Mouse (Mus musculus) heart, embryonic 14.5 days (tissue): ENCODE measurements around the gene Ahcyl1. TPM values are rescaled to one million over a fixed set of nuclear protein-coding genes. Genes with fewer than 3 reads are reported as not detected.
A peak's percentile ranks its signal among the peaks of the same experiment; 100 is the strongest.

Source experiments
- ATAC-seq: fragments of 200-750 bp; cut with Nextera tagmentation; 2 replicates; pipeline ENCODE4 v1.8.0; 2017; ENCODE audit warnings: low read depth, moderate TSS enrichment; ENCODE audit not compliant: insufficient number of reproducible peaks, insufficient read depth, low FRiP score
- H3K27ac ChIP-seq, 2 experiments: fragments of 200-500 bp in 1 of 2; fragments of 300-500 bp in 1 of 2; sonication (generic) in 1 of 2; replicated peaks in 1 of 2; 2 replicates each; pipeline ENCODE4 v1.5.1; 2012 to 2014; ENCODE audit warnings: low read depth in 2 of 2, low read length in 2 of 2, control low read depth in 1 of 2, mild to moderate bottlenecking in 1 of 2, mixed read lengths in 1 of 2; ENCODE audit not compliant: control insufficient read depth in 1 of 2, insufficient read depth in 1 of 2
- H3K27me3 ChIP-seq: fragments of 300-500 bp; sonication (generic); 2 replicates; pipeline ENCODE4 v1.6.1; 2014; ENCODE audit warnings: mild to moderate bottlenecking, low read length, control low read depth; ENCODE audit not compliant: control insufficient read depth, insufficient read depth
- H3K36me3 ChIP-seq: fragments of 300-500 bp; sonication (generic); 2 replicates; pipeline ENCODE4 v1.6.1; 2014; ENCODE audit warnings: mild to moderate bottlenecking, control low read depth, low read length, mixed read lengths; ENCODE audit not compliant: control insufficient read depth, insufficient read depth
- H3K4me1 ChIP-seq, 2 experiments: fragments of 200-500 bp in 1 of 2; fragments of 300-500 bp in 1 of 2; sonication (generic) in 1 of 2; 2 replicates each; pipeline ENCODE4 v1.6.1; 2012 to 2014; ENCODE audit warnings: low read length in 2 of 2, control low read depth in 1 of 2, mixed read lengths in 1 of 2; ENCODE audit not compliant: control insufficient read depth in 2 of 2, insufficient read depth in 2 of 2
- H3K4me2 ChIP-seq: fragments of 300-500 bp; sonication (generic); 2 replicates; pipeline ENCODE4 v1.6.1; 2014; ENCODE audit warnings: mild to moderate bottlenecking, low read length
- H3K4me3 ChIP-seq, 2 experiments: fragments of 200-500 bp in 1 of 2; fragments of 300-500 bp in 1 of 2; sonication (generic) in 1 of 2; 2 replicates each; pipeline ENCODE4 v1.5.1; 2012 to 2014; ENCODE audit warnings: low read length in 2 of 2, mild to moderate bottlenecking in 2 of 2, control low read depth in 1 of 2, low read depth in 1 of 2, moderate library complexity in 1 of 2; ENCODE audit not compliant: control insufficient read depth in 1 of 2, insufficient read depth in 1 of 2
- H3K9ac ChIP-seq: fragments of 300-500 bp; sonication (generic); 2 replicates; pipeline ENCODE4 v1.6.1; 2014; ENCODE audit warnings: mild to moderate bottlenecking, low read length
- H3K9me3 ChIP-seq: fragments of 300-500 bp; sonication (generic); 2 replicates; pipeline ENCODE4 v1.6.1; 2016; ENCODE audit warnings: low read length, control low read depth; ENCODE audit not compliant: control insufficient read depth
- WGBS: fragments of 180-500 bp; shearing (Covaris S2); extraction: QIAGEN DNeasy Blood & Tissue Kit; methylation state at CpG from one replicate; pipeline ENCODE4 v1.1.7; 2014; 5-methylcytosine and 5-hydroxymethylcytosine counted together
- polyA plus RNA-seq: library from polyadenylated mRNA; unstranded; fragments of >200 nt; fragmentation: Nextera tagmentation; extraction: Ambion mirVana; gene quantifications from 2 replicates; pipeline ENCODE4 v1.2.1, GENCODE M21; 2014

The Ahcyl1 gene
- polyA plus RNA-seq, 1 experiment from 2014 or later: 64.4 TPM

GRCm38 (mm10) chr3:107689245-107689644, 7.1 kb downstream of the Ahcyl1 start:
- Histone ChIP-seq H3K9me3 (no peaks in the 10 kb centered on the region), H3K9ac (no peak overlapping the region), H3K4me2 (no peak overlapping the region), H3K27me3 (no peaks in the 10 kb centered on the region), H3K27ac (no peak overlapping the region), H3K4me3 (no peak overlapping the region), H3K4me1 (peaks cover 0 to 18% of the 10 kb centered on the region in 2 experiments; a peak in 3 of 4 replicates), H3K36me3 (no peaks in the 10 kb centered on the region)
- ATAC-seq: no peak

- H3K9ac ChIP-seq: no peak overlapping the region
- no peaks in the 10 kb centered on the region for H3K36me3 ChIP-seq
- H3K27ac ChIP-seq: no peak overlapping the region
- ATAC-seq: no peak
- no peaks in the 10 kb centered on the region for H3K27me3 ChIP-seq
- no peak overlapping the region for H3K4me3 ChIP-seq
- no peak overlapping the region for H3K4me2 ChIP-seq
- H3K4me1 ChIP-seq: peaks cover 0 to 18% of the 10 kb centered on the region in 2 experiments; a peak in 3 of 4 replicates
- 31% methylated on average over 1 of the region's 1 CpGs for WGBS
- no peaks in the 10 kb centered on the region for H3K9me3 ChIP-seq
Observed at GRCm38 (mm10) chr3:107688236-107688635, 8.1 kb downstream of the Ahcyl1 start.

- Histone ChIP-seq H3K4me1 (peaks cover 0 to 23% of the 10 kb centered on the region in 2 experiments; a peak in 2 of 4 replicates), H3K27me3 (no peaks in the 10 kb centered on the region), H3K27ac (no peak overlapping the region), H3K4me3 (no peak overlapping the region), H3K9ac (no peak overlapping the region), H3K9me3 (no peaks in the 10 kb centered on the region), H3K36me3 (no peaks in the 10 kb centered on the region), H3K4me2 (no peak overlapping the region)
- WGBS: 92% methylated on average over 3 of the region's 3 CpGs
- no peak for ATAC-seq
Observed at GRCm38 (mm10) chr3:107686276-107686977, 9.9 kb downstream of the Ahcyl1 start.

- Histone ChIP-seq H3K9me3 (no peaks in the 10 kb centered on the region), H3K9ac (no peak overlapping the region), H3K27me3 (no peaks in the 10 kb centered on the region), H3K4me2 (no peak overlapping the region), H3K4me3 (no peak overlapping the region), H3K27ac (no peak overlapping the region), H3K36me3 (no peaks in the 10 kb centered on the region), H3K4me1 (peaks cover 0 to 26% of the 10 kb centered on the region in 2 experiments; a peak in 2 of 4 replicates)
- no peak for ATAC-seq
- 78% methylated on average over 2 of the region's 2 CpGs for WGBS
Observed at GRCm38 (mm10) chr3:107685652-107686051, 10.7 kb downstream of the Ahcyl1 start.

GRCm38 (mm10) chr3:107683587-107683986, 12.8 kb downstream of the Ahcyl1 start:
- H3K27ac ChIP-seq: no peak overlapping the region
- WGBS: 96% methylated on average over 1 of the region's 1 CpGs
- H3K9ac ChIP-seq: no peak overlapping the region
- H3K4me1 ChIP-seq: peaks cover 0 to 33% of the 10 kb centered on the region in 2 experiments; a peak in 3 of 4 replicates
- no peak overlapping the region for H3K4me2 ChIP-seq
- no peaks in the 10 kb centered on the region for H3K36me3 ChIP-seq
- H3K4me3 ChIP-seq: no peak overlapping the region
- no peaks in the 10 kb centered on the region for H3K27me3 ChIP-seq
- H3K9me3 ChIP-seq: no peaks in the 10 kb centered on the region
- ATAC-seq: no peak

GRCm38 (mm10) chr3:107680790-107681576, 15.4 kb downstream of the Ahcyl1 start:
- peak overlapping the region; percentile 31 for H3K4me2 ChIP-seq
- ATAC-seq: peak; percentile 66; the same call in 1 of the 2 replicates
- no peak overlapping the region for H3K9ac ChIP-seq
- peaks cover 0 to 33% of the 10 kb centered on the region in 2 experiments; a peak in 3 of 4 replicates for H3K4me1 ChIP-seq
- peaks cover 19% of the 10 kb centered on the region for H3K36me3 ChIP-seq
- no peak overlapping the region for H3K4me3 ChIP-seq
- 15% methylated on average over 7 of the region's 7 CpGs for WGBS
- peak overlapping the region; percentile 0 to 71; a peak in 2 of 4 replicates for H3K27ac ChIP-seq
- no peaks in the 10 kb centered on the region for H3K27me3 ChIP-seq
- no peaks in the 10 kb centered on the region for H3K9me3 ChIP-seq

GRCm38 (mm10) chr3:107671509-107671908, 24.9 kb downstream of the Ahcyl1 start:
- Histone ChIP-seq H3K4me2 (no peak overlapping the region), H3K27ac (no peak overlapping the region), H3K4me3 (no peak overlapping the region), H3K36me3 (peaks cover 95% of the 10 kb centered on the region), H3K27me3 (no peaks in the 10 kb centered on the region), H3K9me3 (no peaks in the 10 kb centered on the region), H3K4me1 (no peaks in the 10 kb centered on the region), H3K9ac (no peak overlapping the region)
- ATAC-seq: no peak
- WGBS: 94% methylated on average over 2 of the region's 2 CpGs
